Mouse (Mus musculus) NIH3T3 (cell line): ENCODE results near the gene Dnajc21.

Experiments used
- DNase-seq: peaks from one replicate; pipeline ENCODE4 v3.0.0-alpha.2; 2012; ENCODE audit warnings: low read depth

The Dnajc21 gene

GRCm38 (mm10) chr15:10436893-10437292, 33.4 kb downstream of the Dnajc21 start:
- DNase-seq: no peak

- DNase-seq: no peak
These were observed 43.6 kb downstream of the Dnajc21 start for GRCm38 (mm10) chr15:10426545-10427266.

GRCm38 (mm10) chr15:10426124-10426523, 44.2 kb downstream of the Dnajc21 start:
- DNase-seq: no peak

- DNase-seq: no peak
These were observed 48.6 kb downstream of the Dnajc21 start for GRCm38 (mm10) chr15:10421785-10422144.

GRCm38 (mm10) chr15:10421138-10421784, 49.1 kb downstream of the Dnajc21 start:
- no peak for DNase-seq

- no peak for DNase-seq
These were observed 56.7 kb downstream of the Dnajc21 start for GRCm38 (mm10) chr15:10413656-10414055.

GRCm38 (mm10) chr15:10410881-10411280, 59.4 kb downstream of the Dnajc21 start:
- DNase-seq: no peak

- peak; percentile 66 for DNase-seq
These were observed 60.5 kb downstream of the Dnajc21 start for GRCm38 (mm10) chr15:10409842-10410241.

- peak; percentile 85 for DNase-seq
These were observed 69.9 kb downstream of the Dnajc21 start for GRCm38 (mm10) chr15:10400415-10400814.

GRCm38 (mm10) chr15:10399795-10400194, 70.5 kb downstream of the Dnajc21 start:
- peak; percentile 22 for DNase-seq
